Comparison of ENCODE assay signal across 8 mouse cellular contexts in the genomic region with DNA sequence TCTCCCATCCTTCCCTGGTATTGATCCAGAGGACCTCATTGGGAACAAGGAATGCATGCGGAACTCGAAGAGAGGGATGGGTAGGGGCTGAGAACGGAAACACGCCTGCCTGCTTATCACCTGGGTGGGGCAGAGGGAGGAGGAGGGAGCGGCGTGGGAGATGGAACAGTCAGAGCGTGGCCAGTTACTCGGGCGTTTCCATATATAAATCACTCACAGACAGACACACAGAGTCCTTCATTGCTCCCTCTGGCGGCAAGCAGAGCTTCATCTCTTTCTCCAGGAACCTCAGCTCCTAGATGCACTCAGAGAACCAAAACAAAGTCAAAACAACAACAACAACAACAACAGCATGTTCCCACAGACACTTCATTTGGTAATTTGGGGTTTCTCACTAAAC. TPM values are rescaled to one million over a fixed set of nuclear protein-coding genes. Genes with fewer than 3 reads are reported as not detected.
DNase-seq lines count a peak whose midpoint lies in the region; ATAC-seq and TF ChIP-seq lines count a peak whose summit lies in the region.

No protein-coding gene starts in this region.

- no peaks in the 10 kb centered on the region for H3K9me3 ChIP-seq in heart, embryonic 13.5 days
- H3K9me3 ChIP-seq in liver, embryonic 14.5 days (ENCODE audit: control insufficient read depth, low read length) = no peaks in the 10 kb centered on the region

- TF ChIP-seq POLR2A in kidney, adult 2 months (IDR thresholded peaks at IDR 0.05; ENCODE audit: low read depth, low read length) = no peak
- TF ChIP-seq POLR2A in testis, adult 2 months (IDR thresholded peaks at IDR 0.05; ENCODE audit: control insufficient read depth, low read depth, low read length) = no peak
- TF ChIP-seq POLR2A in cerebellum, adult 2 months (IDR thresholded peaks at IDR 0.05; ENCODE audit: borderline replicate concordance, insufficient read depth, low read length) = no peak

- no peak overlapping the region for H3K27ac ChIP-seq in kidney, adult 2 months (ENCODE audit: insufficient read depth, low read depth, low read length)
- H3K27ac ChIP-seq in heart, embryonic 13.5 days (replicated peaks) = peak overlapping the region; percentile 0; the same call in 1 of the 2 replicates
- no peak overlapping the region for H3K27ac ChIP-seq in liver, embryonic 14.5 days
- no peak overlapping the region for H3K27ac ChIP-seq in testis, adult 2 months (ENCODE audit: control insufficient read depth, insufficient read depth, low read depth, low read length)
- no peak overlapping the region for H3K27ac ChIP-seq in cerebellum, adult 2 months (ENCODE audit: insufficient read depth, low read length)

- peak overlapping the region; percentile 24; the same call in 1 of the 2 replicates for H3K9ac ChIP-seq in heart, embryonic 13.5 days
- no peak overlapping the region for H3K9ac ChIP-seq in liver, embryonic 14.5 days (replicated peaks)

- no peak overlapping the region for H3K4me3 ChIP-seq in kidney, adult 2 months (ENCODE audit: insufficient read depth, low read depth, low read length)
- H3K4me3 ChIP-seq in heart, embryonic 13.5 days = no peak overlapping the region
- H3K4me3 ChIP-seq in liver, embryonic 14.5 days (ENCODE audit: insufficient read depth in 1 of 2, low read depth in 2 of 2, low read length in 2 of 2) = no peak overlapping the region
- H3K4me3 ChIP-seq in testis, adult 2 months (ENCODE audit: control insufficient read depth, low read depth, low read length) = no peak overlapping the region
- H3K4me3 ChIP-seq in cerebellum, adult 2 months (replicated peaks; ENCODE audit: insufficient read depth, low read depth, low read length) = no peak overlapping the region

- TF ChIP-seq CTCF in kidney, adult 2 months (conservative IDR thresholded peaks at IDR 0.05; ENCODE audit: insufficient read depth, insufficient read length, low read depth, low read length) = peak; percentile 33; the same call in 1 of the 2 replicates
- TF ChIP-seq CTCF in liver, embryonic 14.5 days (IDR thresholded peaks at IDR 0.05; ENCODE audit: low read depth) = peak; percentile 49
- TF ChIP-seq CTCF in testis, adult 2 months (IDR thresholded peaks at IDR 0.05; ENCODE audit: control insufficient read depth, insufficient read depth, insufficient replicate concordance, low read depth, low read length) = 0 out of 2 replicates have a peak, but pooled peaks have one; percentile 7
- no peak for TF ChIP-seq CTCF in cerebellum, adult 2 months (IDR thresholded peaks at IDR 0.05; ENCODE audit: borderline replicate concordance, insufficient read depth, low read depth, low read length)

- no peaks in the 10 kb centered on the region for H3K4me1 ChIP-seq in kidney, adult 2 months (ENCODE audit: control insufficient read depth, insufficient read depth, low read length)
- H3K4me1 ChIP-seq in heart, embryonic 13.5 days = peaks cover 46% of the 10 kb centered on the region
- peaks cover 6 to 8% of the 10 kb centered on the region in 2 experiments; a peak in 3 of 4 replicates for H3K4me1 ChIP-seq in liver, embryonic 14.5 days (replicated peaks; ENCODE audit: control insufficient read depth in 2 of 2, insufficient read depth in 2 of 2, low read length in 1 of 2)
- H3K4me1 ChIP-seq in testis, adult 2 months (ENCODE audit: control insufficient read depth, insufficient read depth, low read length) = peaks cover 6% of the 10 kb centered on the region
- no peaks in the 10 kb centered on the region for H3K4me1 ChIP-seq in cerebellum, adult 2 months (ENCODE audit: control insufficient read depth, insufficient read depth, low read length)

- no peaks in the 10 kb centered on the region for H3K36me3 ChIP-seq in kidney, adult 2 months (ENCODE audit: control insufficient read depth, insufficient read depth, low read length)
- no peaks in the 10 kb centered on the region for H3K36me3 ChIP-seq in heart, embryonic 13.5 days
- H3K36me3 ChIP-seq in liver, embryonic 14.5 days (replicated peaks; ENCODE audit: control insufficient read depth, insufficient read depth, low read depth) = no peaks in the 10 kb centered on the region
- H3K36me3 ChIP-seq in testis, adult 2 months (ENCODE audit: control insufficient read depth, insufficient read depth, low read length) = no peaks in the 10 kb centered on the region

- no peak for TF ChIP-seq EP300 in liver, embryonic 14.5 days (IDR thresholded peaks at IDR 0.05; ENCODE audit: low read depth)

- peak; percentile 47 for DNase-seq in kidney, adult 2 months
- DNase-seq in kidney, adult 11 months = no peak
- DNase-seq in ES-CJ7 (ENCODE audit: low read depth, low spot score) = peak; percentile 79
- DNase-seq in liver, embryonic 14.5 days (ENCODE audit: low read depth in 3 of 3, low spot score in 3 of 3) = peak in 2 of 3 experiments; percentile 55 to 57
- DNase-seq in cerebellum, adult 2 months = no peak
- DNase-seq in ovary, postnatal 10 days (ENCODE audit: low spot score) = no peak

- H3K4me2 ChIP-seq in heart, embryonic 13.5 days = peak overlapping the region; percentile 53
- H3K4me2 ChIP-seq in liver, embryonic 14.5 days (ENCODE audit: low read depth) = peak overlapping the region; percentile 22; the same call in 1 of the 2 replicates

- ATAC-seq in heart, embryonic 13.5 days (ENCODE audit: extremely low read depth, insufficient number of reproducible peaks, low FRiP score, low TSS enrichment) = no peak
- no peak for ATAC-seq in liver, embryonic 14.5 days (ENCODE audit: insufficient read depth)

- 9% methylated on average over 10 of the region's 10 CpGs for WGBS in kidney, adult 2 months
- 6% methylated on average over 10 of the region's 10 CpGs for WGBS in heart, embryonic 13.5 days
- WGBS in liver, embryonic 14.5 days (ENCODE audit: insufficient replicate concordance) = 5% methylated on average over 10 of the region's 10 CpGs
- WGBS in cerebellum, adult 2 months = 54% methylated on average over 10 of the region's 10 CpGs

- H3K27me3 ChIP-seq in kidney, adult 2 months (replicated peaks; ENCODE audit: control insufficient read depth, insufficient read depth, low read length) = no peaks in the 10 kb centered on the region
- no peaks in the 10 kb centered on the region; the same call in 1 of the 2 replicates for H3K27me3 ChIP-seq in heart, embryonic 13.5 days (replicated peaks)
- H3K27me3 ChIP-seq in liver, embryonic 14.5 days (ENCODE audit: control insufficient read depth, insufficient read depth, low read length) = peaks cover 7% of the 10 kb centered on the region; the same call in 1 of the 2 replicates
- no peaks in the 10 kb centered on the region for H3K27me3 ChIP-seq in testis, adult 2 months (ENCODE audit: control insufficient read depth, insufficient read depth, low read length)
- no peaks in the 10 kb centered on the region for H3K27me3 ChIP-seq in cerebellum, adult 2 months (ENCODE audit: control insufficient read depth, insufficient read depth, low read length)

RNA-seq across cellular contexts. Expression of a gene that starts 9.5 kb away (rescaled TPM):
- 5.8 TPM in 1 of 2 replicates, not detected in the other for polyA plus RNA-seq in kidney, adult 2 months (2012; rRNA removed)
- 3,602 and 4,207 TPM in 2 replicates for polyA plus RNA-seq in heart, embryonic 13.5 days (2015; fragmentation: Nextera tagmentation; extraction: Ambion mirVana)
- 0.95 and 1.3 TPM in 2 replicates for polyA plus RNA-seq in liver, embryonic 14.5 days (2012; rRNA removed)
- polyA plus RNA-seq in liver, embryonic 14.5 days (2014; fragmentation: Nextera tagmentation; extraction: Ambion mirVana) = 1.5 and 1.7 TPM in 2 replicates
- polyA plus RNA-seq in testis, adult 2 months (2012; rRNA removed) = 0.79 and 0.99 TPM in 2 replicates
- 22.1 and 25.9 TPM in 2 replicates for polyA plus RNA-seq in cerebellum, adult 2 months (2012; rRNA removed)

RNA-seq across cellular contexts. Expression of a gene that starts 22.8 kb away (rescaled TPM):
- 37.2 and 40.0 TPM in 2 replicates for polyA plus RNA-seq in kidney, adult 2 months (2012; rRNA removed)
- polyA plus RNA-seq in heart, embryonic 13.5 days (2015; fragmentation: Nextera tagmentation; extraction: Ambion mirVana) = 67.1 and 75.3 TPM in 2 replicates
- polyA plus RNA-seq in liver, embryonic 14.5 days (2012; rRNA removed) = 3.2 TPM in 2 replicates
- polyA plus RNA-seq in liver, embryonic 14.5 days (2014; fragmentation: Nextera tagmentation; extraction: Ambion mirVana) = 4.5 and 5.2 TPM in 2 replicates
- 3.2 and 5.4 TPM in 2 replicates for polyA plus RNA-seq in testis, adult 2 months (2012; rRNA removed)
- 72.7 and 93.0 TPM in 2 replicates for polyA plus RNA-seq in cerebellum, adult 2 months (2012; rRNA removed)

RNA-seq across cellular contexts. Expression of a gene that starts 29.7 kb away (rescaled TPM):
- 114 and 145 TPM in 2 replicates for polyA plus RNA-seq in kidney, adult 2 months (2012; rRNA removed)
- polyA plus RNA-seq in heart, embryonic 13.5 days (2015; fragmentation: Nextera tagmentation; extraction: Ambion mirVana) = 4.0 and 4.4 TPM in 2 replicates
- 0.12 and 0.30 TPM in 2 replicates for polyA plus RNA-seq in liver, embryonic 14.5 days (2012; rRNA removed)
- 0.13 and 0.14 TPM in 2 replicates for polyA plus RNA-seq in liver, embryonic 14.5 days (2014; fragmentation: Nextera tagmentation; extraction: Ambion mirVana)
- polyA plus RNA-seq in testis, adult 2 months (2012; rRNA removed) = 0.15 and 1.2 TPM in 2 replicates
- polyA plus RNA-seq in cerebellum, adult 2 months (2012; rRNA removed) = 0.76 and 1.2 TPM in 2 replicates

RNA-seq across cellular contexts. Expression of a gene that starts 47.4 kb away (rescaled TPM):
- 0.44 and 1.0 TPM in 2 replicates for polyA plus RNA-seq in kidney, adult 2 months (2012; rRNA removed)
- polyA plus RNA-seq in heart, embryonic 13.5 days (2015; fragmentation: Nextera tagmentation; extraction: Ambion mirVana) = 5,554 and 6,221 TPM in 2 replicates
- polyA plus RNA-seq in liver, embryonic 14.5 days (2012; rRNA removed) = 0.16 and 0.68 TPM in 2 replicates
- polyA plus RNA-seq in liver, embryonic 14.5 days (2014; fragmentation: Nextera tagmentation; extraction: Ambion mirVana) = 0.19 and 0.39 TPM in 2 replicates
- 2.2 and 2.3 TPM in 2 replicates for polyA plus RNA-seq in testis, adult 2 months (2012; rRNA removed)
- 1.4 and 2.8 TPM in 2 replicates for polyA plus RNA-seq in cerebellum, adult 2 months (2012; rRNA removed)

Comparison
In these comparisons a context has a peak if more than half of its experiments do, and no peak if none do; other contexts are left out.
1. DNase-seq: peak in kidney, adult 2 months (single experiment), ES-CJ7 (single experiment) and liver, embryonic 14.5 days (2 of 3); none in kidney, adult 11 months (single experiment), cerebellum, adult 2 months (0 of 2) and ovary, postnatal 10 days (single experiment).
2. RNA of a gene that starts 9.5 kb away (polyA plus RNA-seq): 3,602 to 4,207 TPM in heart, embryonic 13.5 days; 22.1 to 25.9 TPM in cerebellum, adult 2 months, 5.8 TPM in kidney, adult 2 months, 0.95 to 1.7 TPM in liver, embryonic 14.5 days and 0.79 to 0.99 TPM in testis, adult 2 months; every median in the first group is over 100 times any median in the second.
3. RNA of a gene that starts 29.7 kb away (polyA plus RNA-seq): 114 to 145 TPM in kidney, adult 2 months; 4.0 to 4.4 TPM in heart, embryonic 13.5 days, 0.76 to 1.2 TPM in cerebellum, adult 2 months, 0.15 to 1.2 TPM in testis, adult 2 months and 0.12 to 0.30 TPM in liver, embryonic 14.5 days; every median in the first group is over 10 times any median in the second.